Mouse (Mus musculus): ENCODE measurements at regions not wholly inside any gene's neighbourhood (a gene's known extent, or its start where the extent isn't known, plus 50 kb on each side); places are given as distances from the start of the nearest gene placed in this dataset.
"Not testable (repeated sequence)": the region's sequence is repeated elsewhere in the genome, so short reads cannot be mapped to it uniquely, and the experiment has no call there.

DNA sequence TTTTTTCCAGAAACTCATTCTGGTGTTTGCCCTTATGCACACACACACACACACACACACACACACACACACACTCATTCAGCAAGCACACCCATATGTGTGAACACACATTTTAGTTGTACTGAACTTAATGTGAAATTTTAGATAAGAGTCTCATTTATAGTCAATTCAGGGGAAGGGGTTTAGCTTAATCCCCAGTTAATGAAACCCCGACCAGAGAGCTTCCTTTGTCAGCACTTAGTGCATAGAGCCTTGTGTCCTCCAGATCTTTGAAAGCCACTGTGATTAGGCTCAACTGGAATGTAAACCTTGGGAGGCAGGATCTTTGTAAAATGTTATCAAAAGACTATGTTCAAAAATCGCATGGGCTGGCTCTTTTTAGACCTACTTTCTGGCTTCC is 53.4 kb downstream of the Rps12 start:
- WGBS, result 14% methylated on average over 2 of the region's 2 CpGs
- peaks cover 6% of the 10 kb centered on the region for H3K4me1 ChIP-seq
- no peak overlapping the region for H3K4me3 ChIP-seq
- no peaks in the 10 kb centered on the region for H3K9me3 ChIP-seq
- H3K27me3 ChIP-seq, result no peaks in the 10 kb centered on the region
- H3K36me3 ChIP-seq, result no peaks in the 10 kb centered on the region
- no peak overlapping the region for H3K4me2 ChIP-seq (replicated peaks)
- ATAC-seq (ENCODE audit: low FRiP score, low read depth), result peak; percentile 65
- H3K27ac ChIP-seq (replicated peaks), result peak overlapping the region; percentile 56; the same call in 1 of the 2 replicates
- no peak overlapping the region for H3K9ac ChIP-seq (replicated peaks)

GRCm38 (mm10) chr10:23725960-23726714 is 60.9 kb downstream of the Rps12 start:
- H3K4me2 ChIP-seq (replicated peaks); H3K9me3 ChIP-seq; H3K36me3 ChIP-seq; ATAC-seq (ENCODE audit: low FRiP score, low read depth); H3K4me3 ChIP-seq; H3K4me1 ChIP-seq; H3K27me3 ChIP-seq; H3K27ac ChIP-seq (replicated peaks); H3K9ac ChIP-seq (replicated peaks): not testable (repeated sequence)
- 90% methylated on average over 27 of the region's 28 CpGs for WGBS

- Histone ChIP-seq H3K4me3 (no peak overlapping the region), H3K4me2 (replicated peaks) (no peak overlapping the region), H3K9me3 (no peaks in the 10 kb centered on the region), H3K27me3 (no peaks in the 10 kb centered on the region), H3K27ac (replicated peaks) (no peak overlapping the region), H3K9ac (replicated peaks) (no peak overlapping the region), H3K36me3 (no peaks in the 10 kb centered on the region), H3K4me1 (peaks cover 8% of the 10 kb centered on the region; the same call in 1 of the 2 replicates)
- 0 out of 2 replicates have a peak, but pooled peaks have one; percentile 63 for ATAC-seq (ENCODE audit: low FRiP score, low read depth)
- WGBS, result 36% methylated on average over 7 of the region's 7 CpGs
Measured at GRCm38 (mm10) chr10:23718124-23718523, 69.0 kb downstream of the Rps12 start.

- Histone ChIP-seq H3K4me1 (peaks cover 8% of the 10 kb centered on the region; the same call in 1 of the 2 replicates), H3K4me2 (replicated peaks) (no peak overlapping the region), H3K9ac (replicated peaks) (no peak overlapping the region), H3K36me3 (no peaks in the 10 kb centered on the region), H3K27me3 (no peaks in the 10 kb centered on the region), H3K27ac (replicated peaks) (no peak overlapping the region), H3K4me3 (no peak overlapping the region), H3K9me3 (no peaks in the 10 kb centered on the region)
- WGBS, result 92% methylated on average over 10 of the region's 10 CpGs
- no peak for ATAC-seq (ENCODE audit: low FRiP score, low read depth)
Measured at GRCm38 (mm10) chr10:23715511-23715910, 71.6 kb downstream of the Rps12 start.

DNA sequence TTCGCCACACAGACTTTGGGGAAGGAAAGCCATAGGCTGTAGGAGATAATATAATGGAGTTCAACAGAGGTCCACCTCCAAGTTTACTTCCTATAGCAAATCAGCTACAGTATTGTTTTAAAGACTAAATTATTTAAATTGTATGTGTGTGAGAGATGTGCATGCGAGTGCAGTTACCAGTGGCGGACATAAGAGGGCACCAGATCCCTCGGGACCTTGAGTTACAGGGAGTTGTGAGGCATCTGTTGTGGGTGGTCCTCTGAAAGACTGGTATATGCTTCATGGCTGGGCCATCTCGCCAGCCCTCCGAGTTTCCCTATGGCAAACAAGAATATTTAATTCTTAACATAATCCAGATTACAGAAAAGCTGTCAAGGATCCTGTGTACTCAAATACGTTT is 72.0 kb downstream of the Rps12 start:
- Histone ChIP-seq H3K9me3 (no peaks in the 10 kb centered on the region), H3K4me2 (replicated peaks) (no peak overlapping the region), H3K27ac (replicated peaks) (no peak overlapping the region), H3K4me1 (peaks cover 8% of the 10 kb centered on the region; the same call in 1 of the 2 replicates), H3K36me3 (no peaks in the 10 kb centered on the region), H3K9ac (replicated peaks) (no peak overlapping the region), H3K4me3 (no peak overlapping the region), H3K27me3 (no peaks in the 10 kb centered on the region)
- 94% methylated on average over 7 of the region's 7 CpGs for WGBS
- ATAC-seq (ENCODE audit: low FRiP score, low read depth), result no peak

DNA sequence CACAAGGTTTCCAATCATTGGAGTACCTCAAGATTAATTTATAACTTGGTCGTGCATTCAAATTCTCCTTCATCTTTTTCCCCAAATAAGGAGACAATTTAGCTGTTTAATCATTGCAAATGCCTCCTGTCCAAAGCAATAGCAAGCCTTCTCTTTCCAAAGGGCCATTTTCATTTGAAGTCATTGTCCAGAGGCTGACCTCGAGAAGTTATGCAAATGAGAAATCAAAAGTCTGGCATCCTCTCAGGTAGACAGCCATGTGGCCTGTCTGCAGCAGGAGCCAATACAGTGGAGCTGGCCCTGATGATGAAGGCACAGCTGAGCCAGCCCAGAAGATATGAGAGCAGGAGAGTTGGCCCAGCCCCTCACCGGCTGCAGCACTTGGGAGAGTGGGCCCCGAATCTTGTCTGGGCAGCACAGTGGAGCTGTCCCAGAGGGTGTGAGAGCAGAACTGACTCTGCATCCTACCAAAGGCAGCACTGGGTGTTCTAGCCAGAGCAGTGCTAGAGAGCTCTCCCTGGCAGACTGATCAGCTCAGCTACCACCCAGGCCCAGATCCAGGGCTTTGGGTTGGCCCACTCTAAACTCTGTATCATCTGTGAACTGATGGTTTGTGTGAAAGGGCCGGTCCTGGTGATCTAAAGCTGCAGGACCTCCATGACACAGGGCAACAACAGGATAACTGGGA is 74.2 kb downstream of the Rps12 start:
- Histone ChIP-seq H3K4me2 (replicated peaks) (no peak overlapping the region), H3K27me3 (no peaks in the 10 kb centered on the region), H3K36me3 (no peaks in the 10 kb centered on the region), H3K9ac (replicated peaks) (no peak overlapping the region), H3K27ac (replicated peaks) (no peak overlapping the region), H3K4me1 (peaks cover 2% of the 10 kb centered on the region; the same call in 1 of the 2 replicates), H3K4me3 (no peak overlapping the region), H3K9me3 (no peaks in the 10 kb centered on the region)
- ATAC-seq (ENCODE audit: low FRiP score, low read depth), result no peak
- 75% methylated on average over 5 of the region's 5 CpGs for WGBS

DNA sequence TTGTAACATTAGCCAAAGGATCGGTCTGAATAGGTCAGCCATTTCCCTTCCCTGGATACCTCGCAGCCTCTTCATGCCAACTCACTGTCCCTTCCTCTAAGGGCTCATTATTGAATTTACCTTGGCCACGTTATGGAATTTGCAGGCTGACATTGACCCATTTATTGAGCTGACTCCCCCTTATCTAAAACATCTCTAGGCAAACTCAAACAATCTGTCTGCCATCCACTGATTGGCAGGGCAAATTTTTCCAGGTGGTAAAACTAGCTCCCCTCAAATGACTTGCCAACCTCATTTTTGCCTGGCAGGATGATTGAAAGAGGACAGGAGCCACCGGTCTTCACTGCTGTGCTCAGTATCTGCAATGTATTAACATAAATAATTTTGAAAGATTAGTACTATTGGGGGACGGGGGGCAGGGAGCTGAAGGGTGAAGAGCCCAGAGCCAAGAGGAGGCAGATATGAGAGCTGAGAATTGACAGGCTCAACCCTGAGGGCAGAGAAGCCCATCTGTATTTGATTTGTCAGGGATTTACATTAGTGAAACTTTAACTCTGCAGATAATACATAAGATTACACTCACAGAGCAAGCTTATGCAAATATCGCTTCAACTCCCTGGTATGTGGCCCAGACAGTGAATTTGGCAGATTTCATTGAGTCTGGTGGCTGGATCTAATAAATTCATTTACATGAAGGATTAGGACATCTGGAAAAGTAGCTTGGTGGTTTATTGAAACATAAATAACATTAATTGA is 75.5 kb downstream of the Rps12 start:
- Histone ChIP-seq H3K9me3 (no peaks in the 10 kb centered on the region), H3K27ac (replicated peaks) (no peak overlapping the region), H3K27me3 (no peaks in the 10 kb centered on the region), H3K9ac (replicated peaks) (no peak overlapping the region), H3K4me3 (no peak overlapping the region), H3K4me2 (replicated peaks) (no peak overlapping the region), H3K36me3 (no peaks in the 10 kb centered on the region), H3K4me1 (no peaks in the 10 kb centered on the region)
- peak; percentile 30; the same call in 1 of the 2 replicates for ATAC-seq (ENCODE audit: low FRiP score, low read depth)
- WGBS, result 64% methylated on average over 6 of the region's 6 CpGs

- H3K36me3 ChIP-seq, result no peaks in the 10 kb centered on the region
- ATAC-seq (ENCODE audit: low FRiP score, low read depth), result no peak
- no peaks in the 10 kb centered on the region for H3K27me3 ChIP-seq
- H3K9ac ChIP-seq (replicated peaks), result no peak overlapping the region
- no peak overlapping the region for H3K4me3 ChIP-seq
- no peak overlapping the region for H3K4me2 ChIP-seq (replicated peaks)
- no peaks in the 10 kb centered on the region for H3K4me1 ChIP-seq
- no peak overlapping the region for H3K27ac ChIP-seq (replicated peaks)
- 85% methylated on average over 6 of the region's 6 CpGs for WGBS
- no peaks in the 10 kb centered on the region for H3K9me3 ChIP-seq
Measured at GRCm38 (mm10) chr10:23710999-23711398, 76.1 kb downstream of the Rps12 start.

DNA sequence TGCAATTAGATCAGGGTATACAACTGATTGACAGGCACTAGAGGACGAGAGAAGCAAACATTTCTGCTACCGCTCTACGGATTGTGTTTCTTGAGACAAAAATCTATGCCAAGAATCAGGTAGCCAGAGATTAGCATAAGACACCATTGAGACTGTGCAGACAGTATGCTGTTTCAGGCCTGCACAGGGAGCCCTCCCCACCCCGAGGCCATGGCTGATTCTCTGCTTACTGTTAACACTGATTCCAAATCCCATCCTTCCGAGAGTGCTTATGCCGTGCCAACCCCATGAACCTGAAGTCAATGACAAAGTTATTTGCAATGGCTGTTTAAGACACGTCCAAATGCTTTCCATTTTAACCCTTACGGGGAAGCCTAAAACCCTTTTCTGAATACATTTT is 78.8 kb downstream of the Rps12 start:
- H3K36me3 ChIP-seq, result no peaks in the 10 kb centered on the region
- H3K27me3 ChIP-seq, result no peaks in the 10 kb centered on the region
- no peaks in the 10 kb centered on the region for H3K4me1 ChIP-seq
- H3K9ac ChIP-seq (replicated peaks), result no peak overlapping the region
- no peaks in the 10 kb centered on the region for H3K9me3 ChIP-seq
- no peak overlapping the region for H3K4me2 ChIP-seq (replicated peaks)
- H3K4me3 ChIP-seq, result no peak overlapping the region
- no peak overlapping the region for H3K27ac ChIP-seq (replicated peaks)
- 88% methylated on average over 8 of the region's 8 CpGs for WGBS
- no peak for ATAC-seq (ENCODE audit: low FRiP score, low read depth)

GRCm38 (mm10) chr10:23707141-23707540 is 79.9 kb downstream of the Rps12 start:
- H3K4me1 ChIP-seq, result no peaks in the 10 kb centered on the region
- H3K4me3 ChIP-seq, result no peak overlapping the region
- no peak for ATAC-seq (ENCODE audit: low FRiP score, low read depth)
- WGBS, result 81% methylated on average over 3 of the region's 3 CpGs
- no peaks in the 10 kb centered on the region for H3K9me3 ChIP-seq
- H3K36me3 ChIP-seq, result no peaks in the 10 kb centered on the region
- H3K9ac ChIP-seq (replicated peaks), result no peak overlapping the region
- H3K27ac ChIP-seq (replicated peaks), result no peak overlapping the region
- no peaks in the 10 kb centered on the region for H3K27me3 ChIP-seq
- H3K4me2 ChIP-seq (replicated peaks), result no peak overlapping the region

- no peak overlapping the region for H3K4me2 ChIP-seq (replicated peaks)
- ATAC-seq (ENCODE audit: low FRiP score, low read depth), result no peak
- no peaks in the 10 kb centered on the region for H3K27me3 ChIP-seq
- no peak overlapping the region for H3K9ac ChIP-seq (replicated peaks)
- no peaks in the 10 kb centered on the region for H3K36me3 ChIP-seq
- H3K27ac ChIP-seq (replicated peaks), result no peak overlapping the region
- WGBS, result 74% methylated on average over 1 of the region's 1 CpGs
- H3K9me3 ChIP-seq, result no peaks in the 10 kb centered on the region
- no peaks in the 10 kb centered on the region for H3K4me1 ChIP-seq
- H3K4me3 ChIP-seq, result no peak overlapping the region
Measured at GRCm38 (mm10) chr10:23704048-23704447, 83.0 kb downstream of the Rps12 start.

DNA sequence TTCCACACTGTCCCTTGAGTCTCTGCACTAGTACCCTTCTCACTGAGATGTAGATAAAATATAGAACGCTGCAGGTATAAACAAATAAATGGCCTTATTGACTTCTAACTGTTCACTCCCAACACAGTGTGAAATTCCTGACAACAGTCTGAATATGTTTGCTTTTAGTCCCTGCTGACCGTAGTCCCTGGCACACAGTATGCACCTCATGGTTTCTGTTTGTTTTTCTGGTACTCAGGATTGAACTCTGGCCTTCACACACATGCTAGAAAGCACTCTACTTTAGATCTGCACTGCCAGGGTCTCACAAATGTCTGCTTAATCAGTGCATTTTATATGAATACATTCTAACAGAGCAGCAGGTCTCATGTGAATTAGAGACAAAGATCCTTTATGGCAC is 95.8 kb downstream of the Rps12 start:
- ATAC-seq (ENCODE audit: low FRiP score, low read depth), result no peak
- H3K9me3 ChIP-seq, result no peaks in the 10 kb centered on the region
- H3K9ac ChIP-seq (replicated peaks), result no peak overlapping the region
- 80% methylated on average over 2 of the region's 2 CpGs for WGBS
- H3K4me3 ChIP-seq, result no peak overlapping the region
- H3K36me3 ChIP-seq, result no peaks in the 10 kb centered on the region
- no peaks in the 10 kb centered on the region for H3K27me3 ChIP-seq
- H3K27ac ChIP-seq (replicated peaks), result no peak overlapping the region
- H3K4me2 ChIP-seq (replicated peaks), result no peak overlapping the region
- no peaks in the 10 kb centered on the region for H3K4me1 ChIP-seq

Data from midbrain, embryonic 12.5 days (tissue).